Mouse (Mus musculus): ENCODE data around the gene Ttl.

The Ttl gene

GRCm38 (mm10) chr2:129084959-129085358 is 19.2 kb downstream of the Ttl start:
- peak; percentile 38 for DNase-seq (ENCODE audit: low spot score)

GRCm38 (mm10) chr2:129087520-129087919 is 21.8 kb downstream of the Ttl start:
- no peak for DNase-seq (ENCODE audit: low spot score)

- DNase-seq (ENCODE audit: low spot score), result no peak
Measured at GRCm38 (mm10) chr2:129090370-129090769, 24.6 kb downstream of the Ttl start.

- no peak for DNase-seq (ENCODE audit: low spot score)
Measured at GRCm38 (mm10) chr2:129092810-129093209, 27.1 kb downstream of the Ttl start.

GRCm38 (mm10) chr2:129093926-129094724 is 28.4 kb downstream of the Ttl start:
- DNase-seq (ENCODE audit: low spot score), result no peak

- peak; percentile 97 for DNase-seq (ENCODE audit: low spot score)
Measured at GRCm38 (mm10) chr2:129100784-129101310, 35.1 kb downstream of the Ttl start, which contains the start of gene Polr1b. Polr1b (plus strand) TSS chr2:129100995.

- no peak for DNase-seq (ENCODE audit: low spot score)
Measured at GRCm38 (mm10) chr2:129112924-129113323, 47.2 kb downstream of the Ttl start.

GRCm38 (mm10) chr2:129115706-129116367 is 50.1 kb downstream of the Ttl start:
- no peak for DNase-seq (ENCODE audit: low spot score)

GRCm38 (mm10) chr2:129116368-129116739 is 50.6 kb downstream of the Ttl start:
- no peak for DNase-seq (ENCODE audit: low spot score)

GRCm38 (mm10) chr2:129118061-129118460 is 52.3 kb downstream of the Ttl start:
- DNase-seq (ENCODE audit: low spot score), result no peak

GRCm38 (mm10) chr2:129121986-129122385 is 56.2 kb downstream of the Ttl start:
- no peak for DNase-seq (ENCODE audit: low spot score)

GRCm38 (mm10) chr2:129129412-129129929 is 63.7 kb downstream of the Ttl start, which contains the start of gene Chchd5:
Chchd5 (plus strand) TSS chr2:129129700.
- DNase-seq (ENCODE audit: low spot score), result peak; percentile 98

GRCm38 (mm10) chr2:129129987-129130545 is 64.3 kb downstream of the Ttl start:
- DNase-seq (ENCODE audit: low spot score), result peak; percentile 45

- no peak for DNase-seq (ENCODE audit: low spot score)
Measured at GRCm38 (mm10) chr2:129130776-129131175, 65.0 kb downstream of the Ttl start.

GRCm38 (mm10) chr2:129132231-129132630 is 66.5 kb downstream of the Ttl start:
- DNase-seq (ENCODE audit: low spot score), result no peak

- DNase-seq (ENCODE audit: low spot score), result no peak
Measured at GRCm38 (mm10) chr2:129133006-129133805, 67.5 kb downstream of the Ttl start.

- no peak for DNase-seq (ENCODE audit: low spot score)
Measured at GRCm38 (mm10) chr2:129139906-129140305, 74.2 kb downstream of the Ttl start.

Measured in embryo, embryonic 10 days (tissue).